Mouse (Mus musculus): ENCODE data around the gene H2afj.

DNA sequence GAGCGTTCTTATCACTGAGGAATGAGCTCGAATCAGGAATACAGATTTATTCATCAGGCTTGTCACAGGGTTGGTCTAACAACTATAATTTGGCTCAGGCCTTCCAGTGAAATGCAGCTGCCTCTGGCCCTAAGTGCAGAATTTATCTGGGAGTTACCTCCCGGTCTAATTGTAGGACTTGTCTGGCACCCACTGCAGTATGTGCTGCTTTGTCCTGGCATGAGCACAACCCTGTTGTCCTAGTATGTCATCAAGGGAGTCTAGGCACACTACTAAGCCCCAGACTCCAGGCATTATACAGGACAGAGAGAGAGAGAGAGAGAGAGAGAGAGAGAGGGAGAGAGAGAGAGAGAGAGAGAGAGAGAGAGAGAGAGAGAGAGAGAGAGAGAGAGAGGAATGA, 29.3 kb downstream of the H2afj start:
- TF ChIP-seq CTCF (IDR thresholded peaks at IDR 0.05; ENCODE audit: borderline replicate concordance, control insufficient read depth, extremely low read depth, insufficient read depth, low read length, poor library complexity) (no peak), POLR2A (IDR thresholded peaks at IDR 0.05; ENCODE audit: control insufficient read depth, extremely low read depth, insufficient read depth, low read length, poor library complexity) (no peak)

All from thymus, adult 2 months (tissue).